Mouse (Mus musculus) naive thymus-derived CD4-positive, alpha-beta T cell, adult 2 months (primary cell): ENCODE results near the gene Ccdc88c.

Experiments used
- DNase-seq: peaks from one replicate; pipeline ENCODE4 v3.0.0-alpha.2; 2011; ENCODE audit warnings: low read depth

Gene Ccdc88c

DNA sequence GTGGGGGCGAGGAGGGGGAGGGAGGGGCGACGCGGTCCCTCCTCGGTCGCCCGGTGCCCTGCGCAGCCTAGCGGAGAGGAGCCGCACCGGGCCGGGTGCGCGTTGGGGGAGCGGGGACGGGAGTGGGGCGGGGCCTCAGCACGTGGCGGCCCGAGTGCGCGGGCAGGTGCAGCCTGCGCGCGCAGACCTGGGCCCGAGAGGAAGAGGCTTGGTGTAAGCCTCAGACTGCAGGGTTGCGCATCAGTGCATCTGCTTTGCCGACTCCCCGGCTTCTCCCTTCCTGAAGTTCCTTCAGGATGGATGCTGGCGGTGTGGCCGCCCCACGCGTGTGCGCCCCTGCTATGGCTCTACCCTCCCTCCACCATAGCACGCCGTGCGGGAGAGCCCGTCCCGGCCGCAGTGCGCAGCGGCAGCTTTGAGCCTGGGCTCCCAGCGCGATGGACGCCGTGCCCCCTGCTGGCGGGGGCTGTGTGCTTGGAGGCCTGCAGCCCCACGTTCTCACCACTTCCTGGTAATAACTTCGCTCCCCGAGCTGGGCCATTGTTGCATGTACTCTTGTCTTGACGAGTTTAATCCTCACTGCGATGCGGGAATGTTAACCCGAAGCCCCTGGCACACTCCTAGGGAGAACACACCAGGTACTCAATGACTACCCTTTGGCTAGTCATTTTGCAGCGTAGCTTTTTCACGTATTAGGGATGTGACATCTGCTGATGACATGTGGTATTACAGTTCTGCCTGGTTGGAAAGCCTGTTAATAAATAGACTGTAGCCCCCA is at the start of gene Ccdc88c:
Gene Ccdc88c (minus strand): TSS at position 103 of the 778 bp plus-strand sequence.
- peak; percentile 97 for DNase-seq

DNA sequence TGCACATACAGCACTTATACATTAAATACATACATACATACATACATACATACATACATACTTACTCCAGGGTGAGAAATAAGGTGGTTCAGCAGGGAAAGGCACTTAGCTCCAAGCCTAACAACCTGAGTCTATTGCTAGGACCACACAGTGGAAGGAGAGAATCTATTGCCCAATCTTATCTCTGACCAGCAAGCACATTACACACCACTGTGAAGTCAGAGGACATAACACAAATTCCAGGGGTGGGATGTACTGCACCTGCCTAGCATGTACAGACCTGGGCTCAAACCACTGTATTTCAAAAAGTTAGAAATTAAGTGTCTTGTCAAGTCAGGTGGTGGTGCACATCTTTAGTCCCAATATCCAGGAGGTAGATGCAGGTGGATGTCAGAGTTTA is 49.1 kb upstream of the Ccdc88c start:
- DNase-seq = no peak

DNA sequence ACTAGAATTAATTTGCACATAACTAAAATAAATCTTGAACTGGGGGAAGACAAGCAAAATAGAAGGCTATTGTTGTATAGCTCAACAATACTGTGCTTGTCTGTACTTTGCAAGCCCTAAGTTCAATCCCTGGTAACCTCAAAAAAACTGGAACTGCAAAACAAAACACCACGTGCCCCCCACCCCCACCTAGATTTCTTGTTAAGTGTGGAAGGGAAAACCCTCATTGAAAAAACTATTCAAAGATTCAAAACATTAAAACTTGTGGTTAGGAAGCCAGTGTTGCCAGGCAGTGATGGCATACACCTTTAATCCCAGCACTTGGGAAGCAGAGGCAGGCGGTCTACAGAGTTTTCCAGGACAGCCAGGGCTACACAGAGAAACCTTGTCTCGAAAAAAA is 46.6 kb upstream of the Ccdc88c start:
- DNase-seq = no peak

DNA sequence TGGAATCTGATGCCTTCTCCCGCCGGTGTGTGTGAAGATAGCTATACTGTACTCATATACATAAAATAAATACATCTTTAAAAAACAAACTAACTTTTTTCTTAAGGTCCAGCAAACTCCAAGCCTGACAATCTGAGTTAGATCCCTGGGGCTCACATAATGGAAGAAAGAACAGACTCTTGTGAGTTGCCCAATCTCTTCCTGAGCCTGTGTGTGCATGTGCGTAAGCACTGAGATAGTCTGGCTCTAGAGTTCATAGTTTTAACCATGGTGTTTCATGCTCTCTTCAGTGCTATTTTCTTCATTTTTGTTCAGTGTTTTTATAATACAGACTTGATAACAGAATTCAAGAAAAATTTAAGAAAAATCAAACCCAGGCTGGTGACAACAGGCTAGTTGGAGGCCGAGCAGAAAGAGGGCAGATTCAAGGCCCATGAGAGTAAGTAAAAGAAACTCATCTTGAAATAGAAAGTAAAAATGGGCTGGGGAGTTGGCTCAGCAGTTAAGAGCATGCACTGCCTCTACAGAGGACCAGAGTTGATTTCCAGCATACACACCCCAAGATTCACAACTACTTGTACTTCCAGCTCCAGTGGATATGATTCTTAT is 46.1 kb upstream of the Ccdc88c start:
- no peak for DNase-seq

DNA sequence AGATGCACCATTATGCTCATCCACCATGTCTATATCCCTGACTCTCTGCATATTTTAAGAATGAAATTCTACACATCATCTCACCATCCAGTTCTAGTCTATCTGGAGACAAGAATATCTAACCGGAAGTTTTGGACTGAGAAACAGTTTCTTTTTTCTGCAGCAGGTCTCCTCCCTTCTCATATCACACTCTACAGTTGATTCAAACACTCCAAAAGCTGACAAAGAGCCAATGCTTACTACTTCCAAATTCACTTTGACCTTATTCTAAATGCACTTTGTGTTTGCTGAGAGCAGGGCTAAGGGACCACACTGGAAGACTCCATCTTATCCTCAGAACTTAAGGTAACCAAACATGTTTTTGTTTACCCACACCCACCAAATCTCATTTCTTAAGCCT is 41.0 kb upstream of the Ccdc88c start:
- no peak for DNase-seq

DNA sequence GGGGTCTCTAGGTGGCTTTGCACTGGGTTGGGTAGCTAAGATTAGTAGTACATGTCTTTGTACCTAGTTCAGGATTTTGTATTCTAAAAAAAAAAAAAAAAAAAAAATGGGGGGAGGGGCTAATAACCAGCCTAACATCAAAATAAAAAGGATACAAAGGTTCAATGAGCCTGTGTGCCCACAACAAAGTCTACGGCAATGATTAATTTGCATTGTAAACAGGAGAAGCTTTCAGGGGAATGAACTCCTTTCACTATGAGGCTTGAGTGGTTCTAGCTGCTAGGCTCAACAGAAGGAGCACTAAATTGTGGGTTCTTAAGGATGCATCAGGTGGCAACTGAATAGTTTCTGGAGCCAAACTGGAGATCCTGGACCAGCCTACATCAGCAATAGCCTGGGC is 37.5 kb upstream of the Ccdc88c start:
- no peak for DNase-seq

DNA sequence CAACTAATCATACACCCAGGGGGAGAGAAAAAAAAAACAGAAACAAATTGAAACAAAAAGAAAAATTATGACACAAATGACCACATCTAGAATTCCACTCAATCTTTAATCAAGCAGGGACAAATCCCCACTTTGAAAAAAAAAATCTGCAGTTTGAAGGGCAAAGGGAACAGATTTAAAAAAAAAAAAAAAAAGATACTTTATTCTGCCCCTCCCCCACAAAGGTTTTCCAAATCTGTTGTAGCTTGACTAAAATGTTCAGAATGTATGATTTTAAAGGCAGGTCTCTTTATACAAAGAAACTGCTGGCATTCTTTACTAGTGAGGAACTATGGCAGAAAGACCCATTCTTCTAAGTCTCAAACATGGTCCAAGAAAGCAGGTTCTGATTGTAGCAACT is 11.1 kb upstream of the Ccdc88c start:
- DNase-seq = no peak

DNA sequence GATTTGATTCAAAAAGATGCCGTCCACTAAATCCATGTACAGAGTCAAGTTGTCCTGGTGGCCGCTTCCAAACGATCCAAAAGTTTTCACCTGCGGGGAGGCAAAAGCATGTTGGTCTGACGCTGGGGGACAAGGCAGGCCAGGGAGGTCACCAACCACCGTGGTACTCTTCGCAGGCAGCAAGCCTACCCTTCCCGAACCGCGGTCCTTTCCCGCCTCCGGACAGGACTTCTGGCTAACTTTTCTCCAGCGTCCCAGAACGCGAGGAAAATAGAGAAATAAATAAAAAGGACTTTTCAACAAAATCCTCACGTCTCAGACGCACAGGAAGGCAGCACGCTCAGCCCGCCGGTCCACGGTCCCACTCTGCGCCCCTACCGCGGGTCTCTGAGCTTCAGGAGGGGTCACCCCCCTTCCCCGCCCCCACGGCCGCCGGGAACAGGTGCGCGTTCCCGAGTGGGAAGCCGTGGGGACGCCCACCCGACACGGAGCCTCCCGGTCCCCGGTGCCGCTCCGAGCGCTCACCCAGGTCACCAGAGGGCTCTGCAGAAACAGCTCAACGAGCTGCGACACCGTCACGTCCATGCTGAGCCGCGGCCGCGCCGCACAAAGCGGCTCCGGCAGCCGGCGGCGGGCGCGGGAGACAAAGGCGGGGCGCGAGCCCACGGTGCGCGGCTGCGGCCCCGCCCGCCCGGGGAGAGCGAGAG is 456 bp downstream of the Ccdc88c start:
- DNase-seq = no peak

DNA sequence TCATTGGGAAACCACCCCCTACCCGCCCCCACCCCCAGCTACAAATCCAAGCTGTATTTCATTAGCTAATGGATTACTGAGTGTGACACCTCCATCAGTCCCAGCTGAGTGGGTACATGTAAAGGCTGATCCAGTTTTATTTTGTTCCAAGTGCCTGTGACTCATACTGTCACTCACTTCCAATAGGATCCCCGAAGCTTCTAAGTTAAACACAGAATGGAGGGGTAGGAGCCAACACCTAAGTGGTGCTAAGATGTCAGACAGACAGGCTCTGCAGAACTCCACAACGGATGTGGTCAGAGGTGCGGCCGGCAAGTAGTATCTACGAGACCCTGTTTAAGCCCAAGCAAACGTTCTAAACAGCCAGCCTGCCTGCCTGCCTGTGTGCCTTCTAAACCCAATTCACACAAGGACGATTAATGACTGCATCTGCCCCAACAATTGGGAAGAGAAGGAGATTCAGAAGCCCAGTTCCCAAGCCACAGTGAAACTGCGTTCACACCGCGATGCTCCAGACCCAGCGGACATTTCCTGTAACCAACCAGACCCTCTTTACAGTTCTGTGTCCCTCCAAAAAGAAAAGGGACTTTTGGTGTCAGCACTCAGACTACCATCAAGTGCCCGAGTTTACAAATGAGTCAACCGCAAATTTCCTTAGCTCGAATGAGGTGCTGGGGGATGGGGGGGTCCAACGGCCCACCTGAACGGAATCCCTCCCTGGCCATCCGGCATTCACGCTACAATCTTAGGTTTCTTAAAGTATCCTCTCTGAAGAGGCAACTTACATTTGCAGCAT is 1.2 kb downstream of the Ccdc88c start:
- DNase-seq = peak; percentile 71

DNA sequence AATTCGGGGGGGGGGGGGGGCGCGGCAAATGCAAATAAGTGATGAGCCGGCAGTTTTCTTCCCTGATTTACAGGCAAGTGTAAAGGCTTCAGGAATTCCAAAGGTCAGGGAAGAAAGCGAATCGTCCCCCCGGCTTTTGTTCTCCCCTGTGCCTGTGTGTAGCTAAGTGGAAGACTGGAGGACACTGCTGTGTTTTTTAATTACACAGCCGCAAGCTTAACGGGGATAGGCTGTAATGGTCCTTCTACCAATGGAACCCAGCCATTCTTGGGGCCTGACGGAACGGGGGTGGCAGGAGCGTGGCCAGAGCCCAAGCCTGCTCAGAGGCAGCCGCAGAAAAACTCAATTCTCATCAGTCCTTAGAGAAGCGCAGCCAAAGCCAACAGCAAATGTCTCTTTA is 1.9 kb downstream of the Ccdc88c start:
- DNase-seq = no peak

DNA sequence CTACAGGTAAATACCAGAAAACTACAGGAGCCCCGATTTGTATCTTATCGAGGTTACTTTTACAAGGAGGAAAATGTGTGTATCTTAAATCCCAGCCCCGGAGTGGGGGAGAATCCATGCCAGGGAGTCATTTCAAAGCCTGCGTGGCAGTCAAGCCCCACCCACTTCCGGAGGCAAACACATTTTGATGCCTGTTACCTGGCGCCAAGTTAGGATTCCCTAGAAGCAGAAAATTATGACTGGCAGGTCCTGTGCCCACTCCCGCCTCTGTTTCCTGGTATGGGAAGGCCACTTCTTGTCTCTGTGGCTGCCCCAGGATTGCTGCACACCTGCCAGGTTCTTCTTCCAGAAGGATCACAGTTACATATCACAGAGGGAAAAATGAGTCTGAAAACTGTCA is 2.3 kb downstream of the Ccdc88c start:
- no peak for DNase-seq

DNA sequence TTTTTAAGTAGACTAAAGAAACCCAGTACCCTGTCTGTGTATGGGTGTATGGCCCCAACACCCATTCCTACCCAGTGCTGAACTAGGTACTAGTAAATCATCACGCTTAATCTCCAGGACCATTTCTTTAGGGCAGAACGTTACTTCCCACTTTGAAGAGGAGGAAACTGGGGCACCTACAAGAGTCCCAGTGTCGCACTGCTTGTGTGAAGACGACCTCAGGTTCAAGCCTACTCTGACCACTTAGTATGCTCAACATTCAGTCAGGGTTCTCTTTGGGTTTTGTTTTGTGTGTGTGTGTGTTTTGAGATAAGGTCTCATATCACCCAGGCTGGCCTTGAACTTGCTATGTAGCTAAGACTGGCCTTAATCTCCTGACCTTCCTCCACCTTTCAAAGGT is 2.8 kb downstream of the Ccdc88c start:
- DNase-seq = no peak

DNA sequence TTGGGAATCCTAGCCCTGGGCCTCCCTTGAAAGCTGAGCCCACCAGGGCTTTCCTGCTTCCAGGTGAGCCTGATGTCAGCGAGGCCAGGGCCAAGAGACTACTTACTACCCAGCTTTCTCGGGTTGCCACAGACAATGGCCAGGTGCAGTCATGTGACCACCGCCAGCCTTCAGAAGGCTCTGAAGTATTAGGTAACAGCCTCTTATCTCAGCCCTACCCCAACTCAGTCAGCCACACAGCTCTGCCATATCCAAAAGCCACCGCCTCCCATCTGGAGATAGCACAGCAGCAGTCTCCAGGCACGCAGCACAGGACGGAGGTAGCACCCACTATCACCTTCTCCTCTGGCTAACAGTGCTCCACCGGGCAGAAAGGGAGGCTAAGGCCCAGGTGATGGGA is 3.5 kb downstream of the Ccdc88c start:
- DNase-seq = no peak

DNA sequence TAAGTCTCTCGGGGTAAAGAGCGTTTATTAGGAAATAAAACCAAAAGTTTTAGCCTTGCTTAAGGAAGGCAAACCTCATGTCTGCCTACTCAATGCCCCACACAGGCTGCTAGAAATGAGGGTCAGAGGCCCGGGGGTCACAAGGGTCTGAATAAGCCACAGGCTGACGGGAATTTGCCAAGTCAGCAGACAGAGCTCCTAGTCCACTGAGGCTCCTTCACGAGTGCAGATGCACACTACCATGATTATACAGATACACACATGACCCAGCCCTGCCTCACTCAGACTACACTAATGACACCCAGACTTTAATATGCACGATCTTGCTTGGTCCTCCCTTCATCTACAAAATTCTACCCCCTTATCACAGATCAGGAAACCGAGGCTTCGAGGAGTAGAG is 4.0 kb downstream of the Ccdc88c start:
- DNase-seq = no peak

DNA sequence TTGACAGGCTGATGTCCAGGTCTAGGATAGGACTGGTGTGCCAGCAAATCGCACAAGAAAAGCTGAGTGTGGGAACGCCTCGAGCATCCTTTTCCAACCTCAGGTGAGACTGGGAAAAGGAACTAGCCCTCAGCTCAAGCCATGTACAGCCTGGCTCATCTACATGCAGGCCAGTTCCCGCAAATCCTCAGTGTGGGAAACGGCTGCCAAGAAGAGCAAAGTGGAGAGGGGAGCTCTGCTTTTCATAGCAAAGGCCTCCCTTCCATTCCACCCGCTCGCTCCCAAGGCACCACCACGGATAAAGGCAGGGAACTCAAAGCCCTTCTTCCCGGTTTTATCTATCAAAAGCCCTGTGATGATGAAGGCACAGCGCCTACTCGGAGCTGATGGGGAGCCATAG is 5.7 kb downstream of the Ccdc88c start:
- DNase-seq = no peak

DNA sequence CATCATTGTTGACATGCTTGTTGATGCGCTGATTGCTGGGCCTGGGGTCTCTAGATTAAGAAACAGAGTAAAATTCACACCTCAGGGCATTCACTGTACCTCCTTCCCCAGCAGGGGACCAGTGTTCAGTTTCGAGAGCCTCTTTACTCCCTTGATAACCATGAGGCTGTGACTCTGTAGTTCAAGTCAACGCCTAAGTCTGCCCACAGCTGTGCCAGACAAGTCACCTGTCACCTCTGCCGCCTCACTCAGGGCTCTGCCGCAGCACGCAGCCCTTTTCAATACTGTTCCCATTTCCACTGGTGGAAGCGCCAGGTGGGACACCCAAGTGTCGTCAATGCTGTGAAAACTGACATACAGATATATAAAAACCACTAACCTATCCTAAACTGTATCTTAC is 6.5 kb downstream of the Ccdc88c start:
- no peak for DNase-seq

DNA sequence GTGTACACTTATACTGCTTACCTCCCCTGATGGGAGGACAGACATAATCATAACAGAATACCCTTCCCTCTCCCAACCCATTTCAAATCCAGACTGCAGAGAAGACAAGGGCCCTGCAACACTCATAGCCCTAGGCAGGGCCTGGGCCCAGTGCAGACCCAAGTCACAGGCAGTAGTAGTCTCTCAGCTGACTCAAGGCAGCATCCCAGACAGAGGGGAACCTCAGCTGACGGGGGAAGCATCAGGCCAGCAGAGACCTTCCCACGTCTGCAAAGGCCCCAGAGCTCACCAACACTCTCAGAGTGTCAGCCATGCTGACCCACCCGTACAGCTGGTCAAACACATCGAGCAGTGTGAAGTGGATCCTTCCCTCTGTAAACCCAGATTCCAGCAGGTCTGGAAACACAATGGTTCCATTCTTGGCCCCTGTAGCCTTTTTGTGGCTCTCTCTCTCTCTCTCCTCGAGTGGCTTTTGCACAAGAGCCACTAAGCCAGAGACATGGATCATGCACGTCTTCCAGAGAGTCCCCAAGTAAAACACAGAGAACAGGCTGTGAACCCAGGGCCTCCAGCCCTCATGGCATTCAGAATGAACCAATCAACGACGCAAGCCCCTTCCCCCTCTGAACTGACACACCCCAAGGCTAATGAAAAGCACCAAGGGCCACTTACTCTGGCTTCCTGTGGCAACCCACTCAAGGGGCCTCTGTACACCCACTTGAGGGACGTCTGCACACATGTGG is 7.2 kb downstream of the Ccdc88c start:
- no peak for DNase-seq

DNA sequence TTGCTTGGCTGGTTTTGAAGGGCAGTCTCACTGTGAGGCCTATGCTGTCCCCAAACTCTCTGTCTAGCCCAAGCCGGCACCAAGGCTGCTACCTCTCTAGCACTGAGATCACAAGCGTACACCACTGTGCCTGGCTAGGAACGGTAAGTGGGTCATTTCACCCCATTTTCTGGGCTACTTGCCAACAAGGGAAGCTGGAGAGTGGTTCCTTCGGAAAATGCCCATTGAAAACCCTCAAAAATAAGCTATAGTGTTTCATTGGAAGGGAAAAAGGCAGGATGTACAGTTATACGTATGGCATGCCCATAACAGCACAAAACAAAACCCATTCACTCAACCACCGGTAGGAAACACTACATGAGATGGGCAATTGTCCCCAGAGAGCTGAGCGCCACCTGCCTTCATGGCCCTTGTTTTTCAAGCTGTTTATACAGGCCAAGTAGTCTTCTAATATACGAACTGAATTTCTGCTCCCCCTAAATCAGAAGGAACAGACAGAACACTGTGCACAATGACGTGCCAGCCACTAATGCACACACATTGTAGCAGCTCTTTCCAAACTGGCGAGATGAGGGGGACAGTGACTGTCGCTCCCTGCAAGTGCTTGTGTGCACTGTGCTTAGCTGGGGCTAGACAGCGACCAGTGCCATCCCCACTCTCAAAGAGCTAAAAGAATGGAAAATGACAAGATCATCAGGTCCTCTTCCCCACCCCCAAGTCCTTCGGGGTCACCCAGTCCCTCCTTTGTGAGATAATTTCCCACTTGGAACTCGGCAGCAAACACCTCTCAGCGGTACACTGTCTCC is 8.4 kb downstream of the Ccdc88c start:
- DNase-seq = no peak

DNA sequence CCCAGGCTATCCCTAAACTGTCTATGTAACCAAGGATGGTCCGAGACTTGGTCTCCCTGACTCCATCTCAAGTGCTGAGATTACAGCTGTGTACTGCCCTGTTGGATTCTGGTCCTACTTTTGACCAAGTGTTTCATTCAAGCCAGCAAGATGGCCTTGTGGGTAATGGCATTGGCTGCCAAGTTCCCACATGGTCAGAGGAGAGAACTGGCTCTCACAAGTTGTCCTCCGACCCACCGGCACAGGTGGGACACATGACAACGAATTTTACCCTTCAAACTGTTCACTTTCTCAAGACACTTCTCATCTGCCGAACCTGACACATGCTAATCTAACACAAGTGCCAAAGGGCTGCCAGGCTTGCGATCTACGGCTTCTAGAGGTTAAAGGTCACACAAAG is 9.4 kb downstream of the Ccdc88c start:
- DNase-seq = no peak

DNA sequence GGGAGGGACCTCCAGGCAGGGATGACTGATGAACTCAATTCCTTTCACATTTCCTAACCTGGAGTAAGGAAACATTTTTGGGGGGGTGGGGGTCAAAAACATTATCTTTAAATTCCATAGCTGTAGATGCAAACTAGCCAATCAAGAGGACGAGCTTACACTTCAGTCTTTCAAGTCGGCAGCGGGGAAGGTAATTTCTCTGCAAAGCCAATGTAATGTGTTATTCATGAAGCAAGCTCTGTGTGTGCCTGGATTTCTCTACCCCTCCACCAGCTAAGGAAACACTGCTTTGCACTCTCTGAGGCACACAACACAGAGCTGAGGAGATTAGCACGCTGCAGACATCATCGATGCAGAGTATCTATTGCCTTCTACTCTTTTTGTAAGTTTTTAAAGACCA is 9.8 kb downstream of the Ccdc88c start:
- DNase-seq = no peak

DNA sequence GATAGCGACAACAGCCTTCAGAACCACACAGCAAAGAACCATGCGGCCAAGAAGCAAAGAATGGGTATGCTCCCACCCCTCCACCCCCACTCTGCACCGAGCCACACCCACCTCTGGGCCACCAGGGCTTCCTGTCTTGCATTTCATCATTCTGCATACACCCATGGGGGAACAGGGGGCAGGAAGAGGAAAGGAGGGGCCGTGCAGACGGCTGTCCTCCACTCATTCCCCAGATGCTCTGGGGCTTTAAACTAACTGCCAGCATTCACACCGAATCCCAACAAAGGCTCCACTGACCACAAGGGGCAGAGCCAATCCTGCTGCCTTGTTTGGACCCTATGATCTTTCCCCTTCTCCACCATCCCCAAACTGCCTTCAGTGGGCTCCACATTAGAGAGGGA is 10.9 kb downstream of the Ccdc88c start:
- DNase-seq = peak; percentile 78
